Mouse (Mus musculus): ENCODE data around the gene Mgat3.
A peak's percentile ranks its signal among the peaks of the same experiment; 100 is the strongest.

The Mgat3 gene

DNA sequence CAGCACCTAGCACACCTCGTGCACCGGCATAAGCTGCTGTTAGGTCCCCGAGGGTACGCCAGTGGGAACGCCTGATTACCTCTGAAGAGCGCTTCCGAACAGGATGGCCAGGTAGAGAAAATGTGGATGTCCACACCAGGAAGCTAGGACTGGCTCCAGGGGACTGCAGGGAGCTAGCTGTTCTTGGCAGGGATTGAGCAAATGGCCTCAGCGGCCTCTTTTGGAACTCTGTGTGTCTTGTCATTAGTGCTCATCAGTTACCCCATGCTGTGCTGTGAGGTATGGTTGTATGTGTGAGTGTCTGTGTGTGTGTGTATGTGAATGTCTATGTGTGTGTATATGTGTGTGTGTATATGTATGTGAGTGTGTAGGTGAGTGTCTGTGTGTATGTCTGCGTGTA is 1.8 kb downstream of the Mgat3 start:
- no peak for DNase-seq (ENCODE audit: low read depth, low spot score)

DNA sequence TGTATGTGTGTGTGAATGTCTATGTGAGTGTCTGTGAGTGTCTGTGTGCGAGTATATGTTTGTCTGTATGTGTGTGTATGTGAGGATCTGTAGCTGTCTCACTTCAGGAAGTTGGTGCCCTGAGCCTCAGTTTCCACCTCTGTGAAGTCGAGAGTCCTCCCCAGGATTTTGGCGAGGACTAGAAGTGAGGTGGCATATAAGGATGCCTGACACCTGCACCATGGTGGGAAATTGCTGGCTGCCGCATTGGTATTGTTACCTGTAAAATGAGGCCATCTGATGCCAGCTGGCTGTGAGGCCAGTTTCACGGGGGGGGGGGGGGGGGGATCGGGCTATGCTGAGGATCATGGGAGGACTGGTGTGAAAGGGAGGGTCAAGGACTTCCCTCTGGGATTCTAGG is 2.2 kb downstream of the Mgat3 start:
- no peak for DNase-seq (ENCODE audit: low read depth, low spot score)

DNA sequence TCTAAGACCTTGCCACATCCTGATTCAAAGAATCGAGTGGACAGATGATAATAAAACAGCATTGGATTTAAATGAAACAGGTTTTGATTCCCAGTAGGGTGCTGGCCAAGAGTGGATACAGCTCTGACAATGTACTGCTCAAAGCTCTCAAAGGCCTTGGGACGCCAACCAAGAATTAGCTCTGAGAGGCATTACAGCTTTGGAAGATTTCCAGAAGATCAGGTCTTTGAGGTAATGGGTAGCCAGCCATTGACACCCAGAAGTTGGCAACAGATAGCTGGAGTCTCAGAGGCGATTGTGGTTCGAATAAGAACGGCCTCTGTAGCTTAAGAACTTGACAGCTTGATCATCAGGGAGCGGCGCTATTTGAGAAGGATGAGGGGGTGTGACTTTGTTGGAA is 8.0 kb downstream of the Mgat3 start:
- no peak for DNase-seq (ENCODE audit: low read depth, low spot score)

DNA sequence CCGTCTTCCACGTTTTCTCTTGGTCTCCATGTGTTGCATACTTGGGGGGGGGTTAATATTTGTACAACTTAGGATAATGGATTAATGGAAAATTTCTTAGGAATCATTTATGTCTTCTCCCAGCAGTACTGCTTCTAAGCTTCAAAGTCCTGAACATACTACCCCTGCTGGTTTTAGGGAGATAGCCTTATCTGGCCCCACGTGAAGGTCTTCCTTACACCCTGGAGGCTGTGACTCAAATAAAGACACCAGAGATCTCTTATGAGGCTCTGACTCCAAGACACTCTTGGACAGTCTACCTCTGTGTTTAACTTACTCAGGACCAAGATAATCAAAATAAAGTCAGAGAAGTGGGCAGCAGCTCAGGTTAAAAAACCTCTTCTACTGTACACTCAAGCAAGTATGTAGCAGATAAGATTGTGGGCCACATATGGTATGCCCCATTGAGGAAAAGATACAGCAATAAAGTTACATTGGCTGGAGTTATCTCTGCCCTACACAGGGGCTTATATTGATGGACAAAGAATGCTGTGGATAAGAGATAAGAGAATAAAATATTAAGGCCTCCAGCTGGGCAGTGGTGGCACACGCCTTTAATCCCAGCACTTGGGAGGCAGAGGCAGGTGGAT is 8.7 kb downstream of the Mgat3 start:
- no peak for DNase-seq (ENCODE audit: low read depth, low spot score)

DNA sequence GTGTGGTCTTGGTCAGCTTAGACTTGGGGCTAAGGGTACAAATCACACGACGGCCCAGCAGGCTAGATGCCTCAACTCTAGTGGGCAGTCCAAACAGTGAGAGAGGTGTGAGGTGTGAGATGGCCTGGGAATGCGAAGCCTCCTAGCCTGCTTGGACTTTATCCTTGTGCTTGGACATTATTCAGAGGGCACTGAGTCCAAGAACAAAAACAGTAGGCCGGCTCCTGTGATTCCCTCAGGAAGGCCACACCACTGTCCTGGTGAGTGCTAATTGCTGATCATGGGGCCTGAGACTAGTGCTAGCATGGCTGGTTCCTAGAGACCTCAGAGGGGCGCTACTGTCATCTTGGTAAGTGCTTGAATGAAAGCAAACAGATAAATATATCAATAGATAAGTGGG is 15.4 kb downstream of the Mgat3 start:
- DNase-seq (ENCODE audit: low read depth, low spot score): no peak

DNA sequence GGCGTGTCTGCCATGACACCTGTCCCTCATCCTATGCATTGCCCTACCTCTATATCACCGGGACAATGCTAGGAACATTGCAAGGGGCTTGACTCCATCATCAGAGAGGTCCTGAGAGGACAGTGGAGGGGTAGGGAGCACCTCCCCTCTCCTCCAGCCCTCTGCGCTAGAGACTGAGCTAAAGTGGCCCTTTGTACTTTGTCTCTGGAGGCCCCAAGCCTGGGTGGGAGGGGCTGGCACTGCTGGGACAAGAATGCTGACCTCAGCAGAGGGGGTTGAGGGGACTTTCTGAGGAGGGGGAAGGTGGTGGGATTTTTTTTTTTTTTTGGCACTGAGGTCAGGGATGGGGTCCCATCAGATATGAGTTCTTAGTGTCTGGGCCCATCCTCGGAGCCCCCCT is 16.6 kb downstream of the Mgat3 start:
- DNase-seq (ENCODE audit: low read depth, low spot score): no peak

DNA sequence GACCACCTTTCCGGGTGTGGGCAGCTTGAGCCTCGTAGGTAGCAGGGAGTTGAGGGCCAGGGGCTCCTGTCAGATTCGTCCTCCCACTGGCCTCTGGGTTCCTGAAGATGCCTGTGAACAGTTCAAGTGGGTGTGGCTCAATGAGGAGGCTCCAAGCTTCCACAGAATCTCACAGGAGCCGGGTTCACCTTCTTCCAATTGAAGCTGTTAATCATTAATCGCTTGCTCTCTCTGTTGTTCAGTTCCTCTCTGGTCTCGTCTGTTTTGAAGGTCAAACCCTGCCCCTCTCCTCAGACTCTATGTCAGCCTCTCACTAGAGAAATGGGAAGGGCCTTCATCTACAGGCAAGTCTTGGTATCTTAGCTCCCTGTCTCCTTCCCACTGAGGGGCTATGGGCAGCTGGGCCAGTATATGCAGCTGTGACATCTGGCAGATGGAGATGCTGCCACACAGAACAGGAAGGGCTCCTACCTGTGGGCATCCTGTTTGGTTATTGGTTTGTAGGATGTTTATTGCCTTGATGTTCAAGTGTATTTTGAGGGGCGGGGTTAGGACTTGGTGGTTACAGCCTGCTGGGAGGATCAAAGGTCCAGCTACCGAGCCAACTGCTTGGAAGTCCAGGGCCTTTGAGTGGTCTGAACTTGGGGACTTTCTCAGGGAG is 18.2 kb downstream of the Mgat3 start:
- no peak for DNase-seq (ENCODE audit: low read depth, low spot score)

DNA sequence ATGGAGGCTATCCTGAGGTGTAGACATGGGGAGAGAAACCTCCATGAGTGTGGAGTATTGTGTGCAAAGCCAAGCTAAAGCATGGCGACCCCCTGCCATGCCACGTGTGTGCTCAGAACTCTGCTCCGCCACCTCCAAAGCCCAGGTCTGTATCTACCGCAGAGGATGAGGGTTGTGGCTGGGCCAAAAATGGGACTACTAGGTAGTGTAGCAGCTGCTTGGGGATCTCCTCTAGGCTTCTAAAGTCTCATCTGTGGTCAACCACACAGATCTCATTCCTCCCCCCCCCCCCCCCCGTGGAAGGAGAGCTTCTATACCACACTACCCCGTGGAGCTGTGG is 18.7 kb downstream of the Mgat3 start:
- no peak for DNase-seq (ENCODE audit: low read depth, low spot score)

DNA sequence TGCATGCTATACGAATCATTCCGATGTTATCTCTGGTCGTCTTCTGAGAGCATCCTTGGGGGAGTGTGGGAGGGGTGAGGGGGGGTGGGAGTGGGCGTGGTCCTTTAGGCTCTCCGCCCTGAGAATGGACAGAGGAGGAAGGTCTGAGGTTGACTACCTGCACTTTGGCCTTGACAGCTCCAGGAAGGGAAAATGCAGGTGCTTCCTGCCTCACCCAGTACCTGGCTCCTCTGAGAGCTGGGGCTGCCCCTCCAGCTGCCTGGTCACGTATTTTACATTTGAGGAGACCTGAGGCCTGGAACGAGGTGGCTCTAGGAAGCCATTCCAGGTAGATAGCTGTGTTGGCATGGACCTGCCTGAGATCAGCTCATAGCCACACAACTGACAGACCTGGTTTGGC is 19.3 kb downstream of the Mgat3 start:
- DNase-seq (ENCODE audit: low read depth, low spot score): no peak

DNA sequence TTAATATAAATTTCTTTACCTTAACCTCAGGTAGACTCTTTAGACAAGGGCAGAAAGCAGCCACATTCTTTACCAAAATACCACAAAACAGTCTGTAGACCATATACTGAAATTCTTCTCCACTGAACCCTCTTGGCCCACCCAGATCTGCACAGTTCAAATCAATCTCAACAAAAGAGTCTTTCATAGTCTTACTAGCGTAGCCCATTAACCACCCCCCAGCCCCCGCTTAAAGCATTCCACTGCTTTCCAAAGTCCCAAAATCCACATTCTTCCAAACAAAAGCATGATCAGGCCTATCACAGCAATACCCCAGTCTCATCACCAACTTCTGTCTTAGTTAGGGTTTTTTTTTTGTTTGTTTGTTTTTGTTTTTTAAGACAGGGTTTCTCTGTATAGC is 26.0 kb downstream of the Mgat3 start:
- no peak for DNase-seq (ENCODE audit: low read depth, low spot score)

DNA sequence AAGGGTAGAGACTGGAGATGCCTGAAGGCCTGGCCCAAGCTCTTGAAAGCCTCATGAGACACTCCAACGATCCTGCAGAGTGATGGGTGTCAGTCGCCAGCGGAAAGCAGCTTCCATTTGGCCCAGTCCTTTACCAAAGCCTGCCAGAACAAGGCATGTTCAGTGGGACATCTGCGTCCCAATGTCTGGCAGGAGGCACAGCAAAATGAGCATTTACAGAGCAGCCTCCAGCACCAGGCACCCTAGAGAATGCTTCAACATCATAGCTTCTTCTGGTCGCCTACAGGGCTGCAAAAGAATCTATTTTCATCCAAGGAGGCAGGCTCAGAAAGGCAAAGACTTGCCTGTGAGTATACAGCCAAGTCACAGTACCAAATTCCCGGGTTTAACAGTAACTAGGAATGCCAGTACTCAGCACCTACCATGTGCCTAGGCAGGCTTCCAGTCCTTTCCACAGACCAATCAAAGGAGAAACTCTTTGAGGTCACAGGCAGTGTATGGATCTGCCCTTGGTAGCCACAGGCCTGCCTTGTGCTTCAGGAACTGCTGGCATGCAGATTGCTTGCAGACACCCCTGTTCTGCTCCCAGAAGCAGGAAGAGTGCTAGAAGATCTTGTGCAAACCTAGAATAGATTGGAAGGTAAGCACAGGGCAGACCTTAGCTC is 28.7 kb downstream of the Mgat3 start:
- DNase-seq (ENCODE audit: low read depth, low spot score): no peak

DNA sequence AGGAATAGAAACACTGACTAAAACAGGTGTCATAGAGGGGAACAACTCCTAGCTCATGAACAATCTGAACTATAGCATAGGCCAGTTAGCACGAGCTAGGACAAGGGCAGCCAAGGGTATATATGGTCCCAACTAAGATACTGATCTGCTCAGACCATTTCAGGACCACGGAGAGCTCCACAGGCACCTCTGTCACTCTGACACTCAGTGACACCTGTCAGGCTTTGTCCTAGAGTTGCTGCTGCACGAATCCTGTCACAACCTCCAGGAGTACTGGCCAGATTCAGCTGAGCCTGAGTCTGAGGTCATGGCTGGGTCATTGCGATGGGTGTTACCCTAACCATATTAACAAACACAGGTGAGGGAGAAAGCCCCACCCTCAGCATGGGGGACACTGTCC is 29.9 kb downstream of the Mgat3 start:
- DNase-seq (ENCODE audit: low read depth, low spot score): peak; percentile 71

DNA sequence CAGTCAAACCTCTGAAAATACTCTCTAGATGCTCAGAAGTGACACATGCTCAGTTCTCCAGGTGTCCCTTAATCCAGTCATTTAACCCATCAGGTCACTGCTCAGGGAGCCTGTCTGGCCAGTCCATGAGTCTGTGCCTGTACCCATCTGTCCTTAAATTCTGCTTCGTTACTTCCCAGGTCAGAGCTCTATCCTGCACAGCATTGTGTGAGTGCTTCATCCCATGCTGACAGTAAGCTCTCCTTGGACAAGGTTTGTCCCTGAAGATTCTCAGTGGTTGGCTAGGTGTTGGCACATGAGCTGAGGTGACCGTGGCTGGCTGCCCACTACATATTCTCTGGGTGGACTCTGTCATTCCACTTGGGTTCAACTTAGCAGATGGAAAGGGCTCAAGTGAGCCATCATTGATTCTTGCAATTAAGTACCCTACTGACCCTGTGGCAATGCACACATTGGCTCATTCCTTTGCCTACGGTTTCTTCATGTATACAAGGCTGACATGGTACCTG is 32.6 kb downstream of the Mgat3 start:
- no peak for DNase-seq (ENCODE audit: low read depth, low spot score)

DNA sequence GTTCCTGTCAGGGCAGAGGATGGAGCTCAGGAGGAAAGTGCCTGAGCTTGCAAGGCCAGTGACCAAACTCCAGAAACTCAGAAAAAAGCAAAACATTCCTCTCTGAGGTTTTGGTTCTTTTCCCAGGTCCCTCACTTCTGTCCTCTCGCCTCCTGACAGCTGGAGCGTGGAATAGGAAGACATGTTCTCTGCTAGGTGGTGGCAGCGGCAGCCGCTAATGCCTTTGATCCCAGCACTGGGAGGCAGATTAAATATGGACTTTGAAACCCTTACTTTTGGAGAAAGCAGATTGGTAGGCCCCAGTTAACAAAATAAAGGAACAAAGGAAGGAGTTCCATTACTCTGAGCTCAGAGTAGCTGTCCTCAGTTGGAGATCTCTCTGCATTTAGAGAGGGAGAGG is 34.9 kb downstream of the Mgat3 start:
- no peak for DNase-seq (ENCODE audit: low read depth, low spot score)

DNA sequence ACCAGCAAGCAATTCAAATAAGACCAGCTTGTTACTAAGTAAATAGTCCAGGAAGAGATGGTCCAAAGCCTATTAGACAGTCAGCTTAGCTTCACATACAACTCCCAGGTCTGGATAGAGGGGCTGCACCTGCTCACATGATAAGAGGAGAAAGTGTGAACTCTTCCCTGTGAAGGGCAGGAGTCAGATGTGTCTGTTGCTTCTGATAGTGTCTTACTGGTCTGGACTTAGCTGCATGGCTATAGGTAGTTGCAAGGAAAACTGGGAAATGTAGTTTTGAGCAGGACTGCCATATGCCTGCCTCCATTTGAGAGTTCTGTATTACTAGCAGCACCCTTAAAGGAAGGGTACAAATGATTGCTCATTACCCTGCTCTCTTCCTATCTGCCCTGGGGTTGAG is 40.2 kb downstream of the Mgat3 start:
- no peak for DNase-seq (ENCODE audit: low read depth, low spot score)

DNA sequence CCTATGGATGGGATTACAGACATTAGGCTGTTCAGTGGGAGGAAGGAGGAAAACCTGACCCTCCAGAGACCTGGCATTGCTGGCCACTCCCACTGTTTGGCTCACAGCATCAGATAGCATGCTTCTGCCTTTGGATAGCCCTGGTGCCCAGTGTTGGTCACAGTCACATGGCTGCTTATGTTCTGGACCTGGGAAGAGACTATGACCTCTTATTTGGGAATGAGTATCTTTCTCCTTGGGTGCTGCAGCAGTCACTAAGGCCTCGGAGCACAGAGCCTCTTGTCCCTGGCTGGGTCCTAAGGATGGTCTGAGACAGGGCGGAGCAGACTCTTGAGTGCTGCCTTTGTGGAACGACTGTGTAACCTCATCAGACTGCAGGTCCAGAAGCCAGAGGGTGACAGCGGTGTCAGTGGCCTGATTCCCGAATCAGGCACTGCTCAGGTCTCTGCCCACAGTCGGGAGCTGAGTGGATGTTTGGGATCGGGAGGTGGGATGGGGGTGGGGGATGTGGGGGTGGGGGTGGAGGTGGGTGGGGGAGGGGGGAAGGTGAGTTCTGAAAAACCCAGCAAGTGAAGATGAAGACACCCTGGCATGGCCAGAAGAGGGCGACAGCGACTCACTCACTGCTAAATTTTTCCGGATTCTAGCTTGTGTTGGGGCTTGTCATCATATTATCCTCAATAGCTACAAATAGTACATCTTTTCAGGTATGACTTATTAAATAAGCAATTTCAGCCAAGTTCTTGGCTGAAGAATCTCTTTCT is 42.4 kb downstream of the Mgat3 start:
- DNase-seq (ENCODE audit: low read depth, low spot score): no peak

DNA sequence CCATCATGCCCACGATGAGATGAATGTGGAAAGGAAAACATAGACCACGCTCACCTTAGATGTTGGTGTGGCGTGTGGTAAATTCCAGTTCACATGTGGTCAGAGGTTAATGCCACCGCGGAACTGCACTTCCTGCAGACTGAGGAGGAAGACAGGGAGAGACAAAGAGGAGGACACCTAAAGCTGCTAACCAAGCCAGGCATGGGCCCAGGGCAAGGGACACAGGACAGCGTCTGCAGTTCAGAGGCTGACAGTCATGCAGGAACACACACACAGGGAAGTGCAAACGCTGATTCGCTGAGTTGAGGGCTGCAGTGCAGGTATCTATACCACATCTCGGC is 42.9 kb downstream of the Mgat3 start:
- no peak for DNase-seq (ENCODE audit: low read depth, low spot score)

DNA sequence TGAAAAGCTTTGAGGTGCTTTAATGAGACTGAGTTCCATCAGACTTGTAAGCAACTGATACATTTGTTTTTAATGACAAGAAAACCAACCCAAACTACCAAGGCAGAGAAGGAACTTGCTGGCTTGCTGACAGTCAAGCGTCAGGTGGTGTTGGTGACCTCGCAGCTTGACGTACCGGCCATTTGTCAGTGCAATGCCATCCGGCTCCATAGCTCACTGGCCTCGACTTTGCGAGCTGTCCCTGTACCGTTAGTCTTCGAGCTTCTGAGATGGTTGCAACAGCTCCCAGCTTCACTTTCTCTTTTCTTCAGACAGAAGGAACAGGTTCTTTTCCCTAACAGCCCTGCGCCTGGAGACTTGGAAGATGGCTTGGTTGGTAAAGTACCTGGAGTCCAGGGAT is 44.0 kb downstream of the Mgat3 start:
- no peak for DNase-seq (ENCODE audit: low read depth, low spot score)

DNA sequence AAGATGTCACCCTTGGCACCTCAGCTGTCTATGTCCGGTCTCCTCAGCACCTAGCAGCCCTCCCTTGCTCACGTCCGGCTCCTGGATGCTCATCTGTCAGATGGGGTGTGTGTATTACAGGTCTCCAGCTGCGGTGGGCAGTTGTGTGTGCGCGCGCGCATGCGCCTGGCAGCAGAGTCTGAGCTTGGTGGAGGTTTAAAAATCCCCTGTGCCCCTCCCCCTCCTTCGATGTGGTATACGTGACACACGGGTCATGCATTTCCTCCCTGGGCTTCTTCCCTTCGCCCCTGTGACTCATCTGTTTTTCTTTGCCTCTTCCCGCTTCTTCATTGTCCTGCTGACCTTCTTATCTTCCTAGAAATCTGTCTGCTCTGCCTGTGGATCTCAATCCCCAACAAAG is 45.7 kb downstream of the Mgat3 start:
- DNase-seq (ENCODE audit: low read depth, low spot score): no peak

DNA sequence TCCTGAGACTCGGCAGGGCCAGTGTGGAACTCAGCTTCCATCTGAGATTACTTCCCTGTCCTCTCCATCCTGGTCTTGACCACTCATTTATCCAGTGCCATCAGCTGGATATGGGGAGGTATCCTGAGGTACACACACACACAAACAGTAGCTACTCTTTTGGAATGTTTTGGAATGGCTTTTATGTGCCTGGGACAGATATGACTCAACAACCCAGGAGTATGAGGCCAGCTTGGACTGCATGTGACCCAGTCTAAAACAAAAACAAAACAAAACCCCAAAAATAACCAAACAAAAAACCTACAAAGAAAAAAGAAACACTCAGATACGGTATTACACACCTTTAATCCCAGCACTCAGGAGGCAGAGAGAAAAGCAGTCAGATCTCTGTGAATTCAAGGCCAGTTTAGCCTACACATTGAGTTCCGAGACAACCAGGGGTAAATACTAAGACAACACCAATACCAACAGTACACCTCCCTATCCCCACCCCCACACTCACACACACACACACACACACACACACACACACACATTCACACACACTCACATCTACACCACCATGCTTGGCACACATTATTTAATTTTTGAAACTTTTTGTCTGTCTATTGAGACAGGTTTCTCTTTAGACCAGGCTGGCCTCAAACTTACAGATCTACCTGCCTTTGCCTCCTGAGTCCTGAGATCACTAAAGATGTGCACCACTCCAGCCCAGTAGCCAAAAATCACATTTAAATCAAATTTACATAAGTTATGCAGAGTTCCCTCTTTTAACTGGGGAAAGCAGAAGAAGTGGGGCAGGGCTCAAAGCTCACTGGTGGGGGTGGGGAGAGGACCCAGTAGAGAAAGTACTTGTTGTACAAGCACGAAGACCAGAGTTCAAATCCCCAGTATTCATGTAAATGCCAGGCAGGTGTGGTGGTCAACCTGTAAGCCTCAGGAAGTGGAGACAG is 46.5 kb downstream of the Mgat3 start:
- DNase-seq (ENCODE audit: low read depth, low spot score): no peak

DNA sequence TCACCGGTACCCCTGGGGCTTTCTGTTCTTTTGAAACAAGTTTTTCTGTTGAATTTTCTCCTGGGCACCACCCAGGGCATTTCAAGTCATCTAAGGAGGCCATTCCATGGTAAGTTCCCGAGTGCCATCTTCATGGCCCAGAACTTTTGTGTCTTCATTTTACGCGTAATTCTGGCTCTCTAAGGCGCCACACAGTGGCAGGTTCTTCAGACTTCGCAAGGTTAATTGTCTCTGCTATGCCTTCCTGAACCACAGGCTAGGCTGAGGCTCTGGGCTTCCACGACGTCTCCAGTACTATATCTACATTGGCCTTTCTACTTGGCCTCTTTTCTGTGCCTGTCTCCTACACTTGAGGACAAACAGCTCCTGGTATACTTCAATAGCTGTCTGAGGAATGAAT is 47.5 kb downstream of the Mgat3 start:
- no peak for DNase-seq (ENCODE audit: low read depth, low spot score)

DNA sequence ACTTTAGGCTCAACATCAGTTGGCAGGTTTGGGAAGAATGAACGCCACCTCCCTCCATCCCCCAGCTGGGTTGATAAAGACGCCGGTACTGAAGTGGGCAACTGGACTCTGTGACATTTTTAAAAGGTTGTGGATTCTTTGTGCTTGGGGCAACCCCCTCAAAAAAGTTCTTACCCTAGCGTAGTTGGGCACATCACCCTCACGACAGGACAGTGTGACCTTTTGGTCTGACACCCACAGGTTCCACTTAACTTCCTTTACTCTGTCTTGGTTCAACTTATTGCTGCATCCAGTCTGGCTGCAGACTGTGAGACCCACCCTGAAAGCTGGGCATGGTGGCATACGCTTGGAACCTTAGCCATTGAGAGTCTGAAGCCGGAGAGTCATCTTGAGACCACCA is 50.2 kb downstream of the Mgat3 start:
- DNase-seq (ENCODE audit: low read depth, low spot score): no peak
